Mouse (Mus musculus) spleen, adult 2 months (tissue): ENCODE data around the gene Cnrip1.

Experiments used
- CTCF ChIP-seq: fragments of 200-500 bp; IDR thresholded peaks from 2 replicates; pipeline ENCODE4 v1.5.1; 2011; ENCODE audit warnings: mild to moderate bottlenecking, inconsistent platforms; ENCODE audit not compliant: insufficient read depth, insufficient read length, insufficient replicate concordance; ENCODE audit errors: extremely low read depth
- POLR2A ChIP-seq: fragments of 200-500 bp; IDR thresholded peaks from 2 replicates; pipeline ENCODE4 v1.6.1; 2011; ENCODE audit warnings: low read depth, low read length, inconsistent platforms

GRCm38 (mm10) chr11:17083455-17083854 is 32.1 kb downstream of the Cnrip1 start:
- no peak for TF ChIP-seq POLR2A
- TF ChIP-seq CTCF: no peak
